Mouse (Mus musculus): Measurements from ENCODE around the gene 9230112D13Rik.

The 9230112D13Rik gene

DNA sequence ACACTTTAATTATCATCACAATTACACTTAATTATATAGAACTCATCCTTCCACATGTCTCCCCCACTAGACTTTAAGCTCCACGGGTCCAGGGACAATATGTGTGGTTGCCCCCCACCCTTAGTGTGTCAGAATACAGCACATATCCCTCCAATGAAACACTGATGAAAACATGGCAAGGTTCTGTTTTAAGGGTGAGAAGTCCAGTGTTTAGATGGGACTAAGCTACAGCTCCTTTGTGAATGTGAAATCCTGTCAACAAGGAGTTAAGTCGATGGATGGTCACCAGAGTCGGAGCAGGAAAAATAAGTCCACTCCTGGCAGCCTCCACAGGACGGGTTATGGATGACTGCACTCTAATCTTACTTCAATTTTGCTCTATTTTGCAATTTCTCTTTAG, 22.3 kb downstream of the 9230112D13Rik start:
- no peak for DNase-seq (ENCODE audit: low read depth, low spot score)

DNA sequence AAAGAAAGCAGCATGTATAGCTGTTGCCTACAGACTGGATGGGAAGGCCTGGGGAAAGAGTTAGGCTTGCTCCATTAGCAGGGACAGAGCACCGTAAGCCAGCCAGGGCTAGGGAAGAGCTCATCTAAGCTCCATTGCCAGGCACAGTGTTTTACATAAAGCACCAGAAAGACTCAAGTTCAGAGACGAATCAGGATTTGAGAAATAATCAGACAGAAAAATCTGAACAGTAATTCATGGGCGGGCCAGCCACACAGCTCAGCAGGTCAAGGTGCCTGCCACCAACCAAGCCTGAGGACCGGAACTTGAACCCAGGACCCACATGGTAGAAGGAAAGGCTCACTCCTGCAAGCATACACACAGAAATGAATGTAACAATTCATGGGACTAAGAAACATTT, 22.9 kb downstream of the 9230112D13Rik start:
- no peak for DNase-seq (ENCODE audit: low read depth, low spot score)

- DNase-seq (ENCODE audit: low read depth, low spot score), result no peak
Measured at GRCm38 (mm10) chr14:34497346-34497745, 25.3 kb downstream of the 9230112D13Rik start.

DNA sequence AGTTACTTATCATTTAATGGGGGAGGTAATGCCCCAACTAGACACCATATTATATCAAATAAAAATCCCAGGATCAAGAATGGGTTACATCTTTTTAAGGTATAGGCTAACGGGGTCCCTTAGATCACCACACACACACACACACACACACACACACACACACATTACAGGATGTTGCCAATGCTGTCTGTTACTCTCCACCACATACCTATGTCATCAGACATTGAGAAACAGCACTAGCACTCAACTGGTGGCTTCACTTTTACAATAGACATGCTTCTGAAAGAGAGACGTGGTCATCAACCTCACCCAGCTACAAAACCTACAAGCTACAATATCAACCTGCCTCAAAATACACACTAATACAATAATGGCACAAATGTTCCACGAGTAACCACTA, 28.9 kb downstream of the 9230112D13Rik start:
- DNase-seq (ENCODE audit: low read depth, low spot score), result no peak

DNA sequence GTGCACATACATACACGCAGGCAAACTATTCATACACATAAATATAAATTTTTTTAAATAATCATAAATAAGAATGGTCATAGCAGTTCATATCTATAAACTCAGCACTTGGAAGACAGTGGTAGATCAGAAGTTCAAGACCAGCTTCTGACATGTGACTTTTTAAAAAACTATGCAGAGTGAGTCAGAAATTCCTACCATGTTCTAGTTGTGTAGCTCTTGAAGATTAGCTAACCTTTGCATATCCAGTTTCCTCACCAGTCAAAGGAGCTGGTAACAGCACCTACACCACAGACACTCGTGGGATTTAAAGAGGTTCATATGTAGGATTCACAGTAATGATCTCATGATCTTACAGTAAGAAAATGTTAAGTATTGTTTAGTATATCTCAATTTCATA, 29.9 kb downstream of the 9230112D13Rik start:
- no peak for DNase-seq (ENCODE audit: low read depth, low spot score)

DNA sequence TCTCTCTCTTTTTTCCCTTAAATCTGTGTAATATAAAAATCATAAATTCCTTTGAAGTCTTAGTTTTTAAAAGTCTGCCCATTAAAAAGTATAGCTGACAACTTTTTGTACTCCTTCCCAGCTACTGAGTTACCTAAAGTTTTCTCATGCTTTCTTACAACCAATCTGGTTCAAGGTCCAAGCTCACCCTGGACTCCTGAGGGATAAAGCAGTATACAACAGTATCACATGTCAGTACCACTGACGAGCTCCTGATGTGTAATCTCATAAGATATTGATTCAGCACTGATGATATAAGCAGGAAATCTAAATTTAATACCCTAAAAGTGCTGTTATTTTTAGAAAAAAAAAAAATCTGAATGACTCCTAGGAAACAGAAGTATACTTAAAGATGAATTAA, 31.6 kb downstream of the 9230112D13Rik start:
- no peak for DNase-seq (ENCODE audit: low read depth, low spot score)

- DNase-seq (ENCODE audit: low read depth, low spot score), result no peak
Measured at GRCm38 (mm10) chr14:34489928-34490327, 32.7 kb downstream of the 9230112D13Rik start.

- DNase-seq (ENCODE audit: low read depth, low spot score), result no peak
Measured at GRCm38 (mm10) chr14:34486169-34486568, 36.4 kb downstream of the 9230112D13Rik start.

- no peak for DNase-seq (ENCODE audit: low read depth, low spot score)
Measured at GRCm38 (mm10) chr14:34483469-34484341, 38.9 kb downstream of the 9230112D13Rik start.

- no peak for DNase-seq (ENCODE audit: low read depth, low spot score)
Measured at GRCm38 (mm10) chr14:34471591-34471990, 51.0 kb downstream of the 9230112D13Rik start.

DNA sequence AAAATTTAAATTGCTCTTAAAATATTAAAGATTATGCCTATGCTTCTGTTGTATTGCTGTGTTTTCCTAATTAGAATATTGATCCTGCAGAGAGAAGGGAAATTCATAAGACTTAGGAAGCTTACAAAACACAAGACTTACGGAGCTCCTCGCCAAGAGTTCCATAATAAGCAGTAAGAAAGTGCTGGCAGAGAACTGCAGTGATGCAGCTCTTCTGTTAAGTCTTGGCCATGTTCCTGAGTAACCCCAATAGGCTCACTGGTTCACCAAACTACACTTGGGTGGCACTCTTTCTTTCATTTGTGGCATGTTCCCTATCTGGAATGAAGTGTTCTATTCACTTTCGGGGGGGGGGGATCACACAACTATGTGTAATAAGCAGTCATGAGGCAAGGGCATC, 56.3 kb downstream of the 9230112D13Rik start:
- DNase-seq (ENCODE audit: low read depth, low spot score), result no peak
